Mouse (Mus musculus) left cerebral cortex, adult 2 months (tissue): ENCODE data around the gene Ap4e1. TPM values are rescaled to one million over a fixed set of nuclear protein-coding genes. Genes with fewer than 3 reads are reported as not detected.

Experiments used
- DNase-seq, 2 experiments: peaks; one replicate each; pipeline ENCODE4 v3.0.0; 2021 to 2022; ENCODE audit warnings: low spot score in 2 of 2, mixed read lengths in 1 of 2; ENCODE audit errors: extremely low spot score in 1 of 2
- H3K27ac ChIP-seq: fragments of 200-600 bp; 2 replicates; pipeline ENCODE4 v1.8.1; 2022
- H3K4me3 ChIP-seq: fragments of 200-600 bp; 2 replicates; pipeline ENCODE4 v1.8.1; 2022
- CTCF ChIP-seq: fragments of 200-600 bp; IDR thresholded peaks from 2 replicates; pipeline ENCODE4 v1.8.1; 2022; ENCODE audit warnings: antibody characterized with exemption, mild to moderate bottlenecking, moderate library complexity
- intact Hi-C: fragments of 180-260 bp; cut with DNase I; formaldehyde crosslinking; loops from one replicate; pipeline ENCODE4 v1.15.1; 2025
- long read RNA-seq, 2 experiments: library from polyadenylated mRNA; stranded (forward); transcript quantifications; one replicate each; pipeline ENCODE4 v2.0.0; 2021; ENCODE audit warnings: borderline mapping rate in 2 of 2
- total RNA-seq, 2 experiments: library from RNA; stranded (reverse); gene quantifications; 2 replicates each; pipeline ENCODE4 v1.2.3; 2021

The Ap4e1 gene
- 10 to 100 TPM; 11.9 to 14.1 TPM for total RNA-seq
- long read RNA-seq, experiment 1, partial matches to known transcripts: 1 of 1 reads
- long read RNA-seq, experiment 1, other reads (novel, unspliced or antisense): 0 of 1 reads
- long read RNA-seq, experiment 2, full-length matches to known transcripts: 4 of 4 reads
- long read RNA-seq, experiment 2, partial matches to known transcripts: 0 of 4 reads
- long read RNA-seq, experiment 2, other reads (novel, unspliced or antisense): 0 of 4 reads

GRCm38 (mm10) chr2:127008469-127008998 lies at the start of gene Ap4e1:
Ap4e1 (plus strand) TSS chr2:127008717.
- intact Hi-C loops: loop anchor here (2.0 to 5.0 kb wide), 3 partner anchors 76 to 416 kb away; partner anchors contain the start of gene Sppl2a
- H3K4me3 ChIP-seq: peak within 1 kb of the TSS; percentile 80
- DNase-seq: peak; percentile 92 to 99
- peak within 1 kb of the TSS; percentile 86 for H3K27ac ChIP-seq
- TF ChIP-seq CTCF: peak; percentile 100

- intact Hi-C loops: no loop called here
- TF ChIP-seq CTCF: no peak
- Histone ChIP-seq H3K4me3 (no peak overlapping the region), H3K27ac (no peak overlapping the region)
- DNase-seq: no peak
These were observed 46.8 kb upstream of the Ap4e1 start for GRCm38 (mm10) chr2:126961696-126962095.

- TF ChIP-seq CTCF: no peak
- no peak overlapping the region for H3K27ac ChIP-seq
- intact Hi-C loops: no loop called here
- DNase-seq: no peak
- H3K4me3 ChIP-seq: no peak overlapping the region
These were observed 31.1 kb upstream of the Ap4e1 start for GRCm38 (mm10) chr2:126977428-126977827.

- intact Hi-C loops: no loop called here
- TF ChIP-seq CTCF: no peak
These were observed 25.3 kb upstream of the Ap4e1 start for GRCm38 (mm10) chr2:126983221-126983620.

GRCm38 (mm10) chr2:126989919-126990318 lies 18.6 kb upstream of the Ap4e1 start:
- intact Hi-C loops: no loop called here
- H3K27ac ChIP-seq: no peak overlapping the region
- no peak for TF ChIP-seq CTCF
- H3K4me3 ChIP-seq: no peak overlapping the region
- no peak for DNase-seq

More at GRCm38 (mm10) chr2:126983221-126983620, 25.3 kb upstream of the Ap4e1 start:
- H3K27ac ChIP-seq: no peak overlapping the region
- H3K4me3 ChIP-seq: no peak overlapping the region
- no peak for DNase-seq

- intact Hi-C loops: no loop called here
- no peak for TF ChIP-seq CTCF
- DNase-seq: no peak
- H3K4me3 ChIP-seq: no peak overlapping the region
- H3K27ac ChIP-seq: no peak overlapping the region
These were observed 15.8 kb upstream of the Ap4e1 start for GRCm38 (mm10) chr2:126992742-126993141.

GRCm38 (mm10) chr2:126994384-126995166 lies 13.9 kb upstream of the Ap4e1 start:
- Histone ChIP-seq H3K4me3 (no peak overlapping the region), H3K27ac (no peak overlapping the region)
- intact Hi-C loops: no loop called here
- DNase-seq: no peak
- no peak for TF ChIP-seq CTCF

- Histone ChIP-seq H3K4me3 (no peak overlapping the region), H3K27ac (peak overlapping the region; percentile 45; the same call in 1 of the 2 replicates)
- TF ChIP-seq CTCF: peak; percentile 98
- DNase-seq: peak; percentile 37 to 49
- intact Hi-C loops: loop anchor here (2.0 kb wide), 1 partner anchor 64 kb away; the partner anchor contains the start of gene Sppl2a
These were observed 11.8 kb upstream of the Ap4e1 start for GRCm38 (mm10) chr2:126996737-126997136.

GRCm38 (mm10) chr2:126998219-126998618 lies 10.3 kb upstream of the Ap4e1 start:
- DNase-seq: no peak
- Histone ChIP-seq H3K4me3 (no peak overlapping the region), H3K27ac (no peak overlapping the region)
- no peak for TF ChIP-seq CTCF
- intact Hi-C loops: no loop called here

GRCm38 (mm10) chr2:127000406-127001324 lies 7.9 kb upstream of the Ap4e1 start:
- Histone ChIP-seq H3K4me3 (no peak overlapping the region), H3K27ac (no peak overlapping the region)
- intact Hi-C loops: no loop called here
- DNase-seq: no peak
- no peak for TF ChIP-seq CTCF

GRCm38 (mm10) chr2:127004046-127004445 lies 4.5 kb upstream of the Ap4e1 start:
- no peak for TF ChIP-seq CTCF
- Histone ChIP-seq H3K4me3 (no peak overlapping the region), H3K27ac (no peak overlapping the region)
- DNase-seq: no peak
- intact Hi-C loops: no loop called here
